Mouse (Mus musculus) cortical plate, adult 2 months (tissue): ENCODE measurements around the gene Srd5a1.

Experiments used
- CTCF ChIP-seq: fragments of 200-500 bp; IDR thresholded peaks from 2 replicates; pipeline ENCODE4 v1.5.1; 2011; ENCODE audit warnings: mild to moderate bottlenecking, control low read depth, low read length; ENCODE audit not compliant: insufficient read depth; ENCODE audit errors: extremely low read depth
- POLR2A ChIP-seq: fragments of 200-500 bp; IDR thresholded peaks from 2 replicates; pipeline ENCODE4 v1.6.1; 2011; ENCODE audit warnings: mild to moderate bottlenecking, low read length, control low read depth; ENCODE audit not compliant: insufficient read depth; ENCODE audit errors: extremely low read depth

- TF ChIP-seq POLR2A (no peak), CTCF (no peak)
Measured at GRCm38 (mm10) chr13:69639251-69639650, 28.0 kb upstream of the Srd5a1 start.
